Mouse (Mus musculus) liver, postnatal 0 days (tissue): ENCODE results near the gene Olfr787. TPM values are rescaled to one million over a fixed set of nuclear protein-coding genes. Genes with fewer than 3 reads are reported as not detected.

ENCODE experiments used
- ATAC-seq: fragments of 200-750 bp; cut with Nextera tagmentation; 2 replicates; pipeline ENCODE4 v1.8.0; 2017; ENCODE audit warnings: mild to moderate bottlenecking, moderate library complexity
- DNase-seq: peaks from one replicate; pipeline ENCODE4 v3.0.0-alpha.2; 2016
- H3K27ac ChIP-seq: fragments of 300-500 bp; sonication (generic); 2 replicates; pipeline ENCODE4 v1.5.1; 2014; ENCODE audit warnings: antibody characterized with exemption, moderate library complexity, mild to moderate bottlenecking, low read depth
- H3K27me3 ChIP-seq: fragments of 300-500 bp; sonication (generic); 2 replicates; pipeline ENCODE4 v1.6.1; 2014; ENCODE audit warnings: low read length, control low read depth, mixed read lengths; ENCODE audit not compliant: insufficient read depth
- H3K36me3 ChIP-seq: fragments of 300-500 bp; sonication (generic); replicated peaks from 2 replicates; pipeline ENCODE4 v1.6.1; 2014; ENCODE audit warnings: mild to moderate bottlenecking, control low read depth, low read length, moderate library complexity, mixed read lengths; ENCODE audit not compliant: insufficient read depth
- H3K4me1 ChIP-seq: fragments of 300-500 bp; sonication (generic); 2 replicates; pipeline ENCODE4 v1.6.1; 2014; ENCODE audit warnings: antibody characterized with exemption, mild to moderate bottlenecking, control low read depth; ENCODE audit not compliant: insufficient read depth
- H3K4me2 ChIP-seq: fragments of 300-500 bp; sonication (generic); 2 replicates; pipeline ENCODE4 v1.6.1; 2014; ENCODE audit warnings: low read depth, mild to moderate bottlenecking, low read length, moderate library complexity, mixed read lengths
- H3K4me3 ChIP-seq: fragments of 300-500 bp; sonication (generic); 2 replicates; pipeline ENCODE4 v1.5.1; 2014; ENCODE audit warnings: low read depth, low read length
- H3K9ac ChIP-seq: fragments of 300-500 bp; sonication (generic); replicated peaks from 2 replicates; pipeline ENCODE4 v1.6.1; 2014; ENCODE audit warnings: mild to moderate bottlenecking, moderate library complexity
- H3K9me3 ChIP-seq: fragments of 300-500 bp; sonication (generic); 2 replicates; pipeline ENCODE4 v1.6.1; 2016; ENCODE audit warnings: mild to moderate bottlenecking, control low read depth, low read length, mixed read lengths
- CTCF ChIP-seq: sonication (generic); IDR thresholded peaks from 2 replicates; pipeline ENCODE4 v1.5.1; 2016; ENCODE audit warnings: antibody characterized with exemption, low read depth
- EP300 ChIP-seq: IDR thresholded peaks from 2 replicates; pipeline ENCODE4 v1.6.1; 2016; ENCODE audit warnings: antibody characterized with exemption, low read depth, mild to moderate bottlenecking
- polyA plus RNA-seq: library from polyadenylated mRNA; unstranded; fragments of >200 nt; fragmentation: Nextera tagmentation; extraction: Ambion mirVana; gene quantifications from 2 replicates; pipeline ENCODE4 v1.2.1, GENCODE M21; 2015

Gene Olfr787
- polyA plus RNA-seq, 1 experiment from 2014 or later = not detected

DNA sequence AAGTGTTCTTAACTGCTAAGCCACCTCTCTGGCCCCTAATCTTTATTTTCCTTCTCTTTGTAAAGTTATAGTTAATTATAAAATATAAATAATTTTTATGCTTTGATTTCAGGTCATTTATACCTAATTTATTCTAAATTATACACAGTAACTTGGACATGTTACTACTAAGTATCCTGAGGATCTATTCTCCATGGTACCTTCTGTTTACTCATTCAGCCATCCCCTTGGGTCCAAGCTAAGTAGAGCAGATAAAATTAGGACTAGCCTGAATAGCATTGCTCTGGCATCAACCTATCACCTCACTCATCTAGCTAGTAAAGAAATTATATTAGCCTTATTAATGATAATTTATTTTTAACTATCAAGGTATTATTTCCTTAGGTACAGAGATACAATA, 36.5 kb downstream of the Olfr787 start, which contains the start of gene Olfr790:
TSS of gene Olfr790 (plus strand) at position 301 of the 400 bp plus-strand sequence.
- H3K36me3 ChIP-seq = no peaks in the 10 kb centered on the region
- no peak within 1 kb of the TSS for H3K4me3 ChIP-seq
- TF ChIP-seq EP300 (no peak), CTCF (no peak)
- DNase-seq (no peak), ATAC-seq (no peak)
- no peaks in the 10 kb centered on the region for H3K9me3 ChIP-seq
- no peaks in the 10 kb centered on the region for H3K27me3 ChIP-seq
- no peaks in the 10 kb centered on the region for H3K4me1 ChIP-seq
- H3K4me2 ChIP-seq = no peak within 1 kb of the TSS
- H3K27ac ChIP-seq = no peak within 1 kb of the TSS
- no peak within 1 kb of the TSS for H3K9ac ChIP-seq

Other genes starting within 250 kb of the Olfr787 start
- not detected in 2 replicates for gene Olfr774, start 225.7 kb upstream of the Olfr787 start, polyA plus RNA-seq
- gene Olfr775, start 213.4 kb upstream of the Olfr787 start, polyA plus RNA-seq = not detected in 2 replicates
- gene Olfr776, start 202.7 kb upstream of the Olfr787 start, polyA plus RNA-seq = not detected in 2 replicates
- gene Olfr777, start 190.4 kb upstream of the Olfr787 start, polyA plus RNA-seq = not detected in 2 replicates
- gene Olfr780, start 143.7 kb upstream of the Olfr787 start, polyA plus RNA-seq = not detected in 2 replicates
- not detected in 2 replicates for gene Olfr781, start 133.0 kb upstream of the Olfr787 start, polyA plus RNA-seq
- not detected in 2 replicates for gene Olfr782, start 113.0 kb upstream of the Olfr787 start, polyA plus RNA-seq
- not detected in 2 replicates for gene Olfr784, start 77.8 kb upstream of the Olfr787 start, polyA plus RNA-seq
- not detected in 2 replicates for gene Olfr785, start 56.4 kb upstream of the Olfr787 start, polyA plus RNA-seq
- not detected in 2 replicates for gene Olfr786, start 34.6 kb upstream of the Olfr787 start, polyA plus RNA-seq
- not detected in 2 replicates for gene Olfr788, start 9.1 kb downstream of the Olfr787 start, polyA plus RNA-seq
- not detected in 2 replicates for gene Olfr789, start 22.9 kb downstream of the Olfr787 start, polyA plus RNA-seq
- not detected in 2 replicates for gene Olfr790, start 36.6 kb downstream of the Olfr787 start, polyA plus RNA-seq
- not detected in 2 replicates for gene Olfr791, start 59.9 kb downstream of the Olfr787 start, polyA plus RNA-seq
- not detected in 2 replicates for gene Olfr792, start 77.3 kb downstream of the Olfr787 start, polyA plus RNA-seq
- gene Olfr794, start 105.8 kb downstream of the Olfr787 start, polyA plus RNA-seq = not detected in 2 replicates
- gene Olfr796, start 150.7 kb downstream of the Olfr787 start, polyA plus RNA-seq = not detected in 2 replicates
- not detected in 2 replicates for gene Olfr798, start 166.1 kb downstream of the Olfr787 start, polyA plus RNA-seq
- gene Olfr799, start 175.6 kb downstream of the Olfr787 start, polyA plus RNA-seq = not detected in 2 replicates
- gene Olfr800, start 195.8 kb downstream of the Olfr787 start, polyA plus RNA-seq = not detected in 2 replicates
- gene Olfr801, start 212.0 kb downstream of the Olfr787 start, polyA plus RNA-seq = not detected in 2 replicates
- gene Olfr802, start 226.3 kb downstream of the Olfr787 start, polyA plus RNA-seq = not detected in 2 replicates
- not detected in 2 replicates for gene Olfr803, start 232.4 kb downstream of the Olfr787 start, polyA plus RNA-seq
- gene Olfr804, start 241.3 kb downstream of the Olfr787 start, polyA plus RNA-seq = not detected in 2 replicates